Mouse (Mus musculus) hindbrain, postnatal 0 days (tissue): Measurements from ENCODE around the gene Selenoh. TPM values are rescaled to one million over a fixed set of nuclear protein-coding genes. Genes with fewer than 3 reads are reported as not detected.

Experiments
- ATAC-seq: fragments of 200-750 bp; cut with Nextera tagmentation; 2 replicates; pipeline ENCODE4 v1.8.0; 2017; ENCODE audit warnings: mild to moderate bottlenecking, moderate TSS enrichment, moderate library complexity
- DNase-seq: peaks from one replicate; pipeline ENCODE4 v3.0.0-alpha.2; 2015; ENCODE audit warnings: low spot score
- H3K27ac ChIP-seq: fragments of 300-500 bp; sonication (generic); 2 replicates; pipeline ENCODE4 v1.5.1; 2014; ENCODE audit warnings: mild to moderate bottlenecking
- H3K27me3 ChIP-seq: fragments of 300-500 bp; sonication (generic); 2 replicates; pipeline ENCODE4 v1.6.1; 2014; ENCODE audit warnings: low read length, mixed read lengths; ENCODE audit not compliant: insufficient read depth
- H3K36me3 ChIP-seq: fragments of 300-500 bp; sonication (generic); 2 replicates; pipeline ENCODE4 v1.6.1; 2014; ENCODE audit warnings: low read length, mixed read lengths; ENCODE audit not compliant: insufficient read depth
- H3K4me1 ChIP-seq: fragments of 300-500 bp; sonication (generic); 2 replicates; pipeline ENCODE4 v1.6.1; 2014; ENCODE audit warnings: antibody characterized with exemption, low read length, mixed read lengths; ENCODE audit not compliant: insufficient read depth
- H3K4me2 ChIP-seq: fragments of 300-500 bp; sonication (generic); 2 replicates; pipeline ENCODE4 v1.6.1; 2014; ENCODE audit warnings: low read depth, mild to moderate bottlenecking, low read length, moderate library complexity, mixed read lengths
- H3K4me3 ChIP-seq: fragments of 300-500 bp; sonication (generic); 2 replicates; pipeline ENCODE4 v1.5.1; 2014; ENCODE audit warnings: low read length
- H3K9ac ChIP-seq: fragments of 300-500 bp; sonication (generic); replicated peaks from 2 replicates; pipeline ENCODE4 v1.6.1; 2014; ENCODE audit warnings: mild to moderate bottlenecking, low read length, moderate library complexity, mixed read lengths
- H3K9me3 ChIP-seq: fragments of 300-500 bp; sonication (generic); 2 replicates; pipeline ENCODE4 v1.6.1; 2016; ENCODE audit warnings: low read length, mixed read lengths
- CTCF ChIP-seq: IDR thresholded peaks from 2 replicates; pipeline ENCODE4 v1.5.1; 2016; ENCODE audit warnings: antibody characterized with exemption, control low read depth, low read depth
- WGBS: fragments of 180-500 bp; shearing (Covaris S2); extraction: QIAGEN DNeasy Blood & Tissue Kit; methylation state at CpG from one replicate; pipeline ENCODE4 v1.1.7; 2014; 5-methylcytosine and 5-hydroxymethylcytosine counted together
- polyA plus RNA-seq: library from polyadenylated mRNA; unstranded; fragments of >200 nt; fragmentation: Nextera tagmentation; extraction: Ambion mirVana; gene quantifications from 2 replicates; pipeline ENCODE4 v1.2.1, GENCODE M21; 2015
- total RNA-seq: library from RNA; depleted of rRNA; stranded (reverse); fragments of >200 nt; gene quantifications from 2 replicates; pipeline ENCODE4 v1.2.3, GENCODE M21; 2014

The Selenoh gene
- total and polyA plus RNA-seq, 2 experiments from 2014 or later: 247 to 302 TPM

- Histone ChIP-seq H3K27ac (no peak overlapping the region), H3K4me2 (no peak overlapping the region), H3K4me3 (no peak overlapping the region), H3K36me3 (peaks cover 80% of the 10 kb centered on the region), H3K4me1 (no peaks in the 10 kb centered on the region), H3K27me3 (no peaks in the 10 kb centered on the region), H3K9ac (no peak overlapping the region), H3K9me3 (no peaks in the 10 kb centered on the region)
- 85% methylated on average over 12 of the region's 12 CpGs for WGBS
- TF ChIP-seq CTCF: no peak
- DNase-seq: no peak
- ATAC-seq: peak; percentile 28; the same call in 1 of the 2 replicates
These were observed 19.5 kb upstream of the Selenoh start for GRCm38 (mm10) chr2:84690050-84690449.

GRCm38 (mm10) chr2:84688080-84688844, 17.7 kb upstream of the Selenoh start:
- Histone ChIP-seq H3K4me2 (no peak overlapping the region), H3K4me3 (no peak overlapping the region), H3K36me3 (peaks cover 69% of the 10 kb centered on the region), H3K27ac (no peak overlapping the region), H3K9ac (no peak overlapping the region), H3K9me3 (no peaks in the 10 kb centered on the region), H3K27me3 (no peaks in the 10 kb centered on the region), H3K4me1 (no peaks in the 10 kb centered on the region)
- no peak for TF ChIP-seq CTCF
- ATAC-seq (no peak), DNase-seq (no peak)
- WGBS: 78% methylated on average over 2 of the region's 2 CpGs

- ATAC-seq: no peak
- no peak for TF ChIP-seq CTCF
- no peak overlapping the region for H3K27ac ChIP-seq
- no peak for DNase-seq
- WGBS: 83% methylated on average over 6 of the region's 6 CpGs
- no peaks in the 10 kb centered on the region for H3K27me3 ChIP-seq
- no peak overlapping the region for H3K4me2 ChIP-seq
- H3K4me1 ChIP-seq: peaks cover 4% of the 10 kb centered on the region; the same call in 1 of the 2 replicates
- H3K36me3 ChIP-seq: peaks cover 23% of the 10 kb centered on the region; the same call in 1 of the 2 replicates
- H3K9ac ChIP-seq: no peak overlapping the region
- H3K4me3 ChIP-seq: no peak overlapping the region
- no peaks in the 10 kb centered on the region for H3K9me3 ChIP-seq
These were observed 12.1 kb upstream of the Selenoh start for GRCm38 (mm10) chr2:84682605-84683183.

- Histone ChIP-seq H3K4me1 (peaks cover 4% of the 10 kb centered on the region; the same call in 1 of the 2 replicates), H3K36me3 (peaks cover 14% of the 10 kb centered on the region; the same call in 1 of the 2 replicates), H3K9me3 (no peaks in the 10 kb centered on the region), H3K27me3 (no peaks in the 10 kb centered on the region), H3K4me2 (peak within 1 kb of the TSS; percentile 86), H3K4me3 (peak within 1 kb of the TSS; percentile 100), H3K9ac (peak within 1 kb of the TSS; percentile 83), H3K27ac (peak within 1 kb of the TSS; percentile 86; the same call in 1 of the 2 replicates)
- WGBS: 19% methylated on average over 8 of the region's 8 CpGs
- no peak for DNase-seq
- TF ChIP-seq CTCF: no peak
- no peak for ATAC-seq
These were observed 8.4 kb upstream of the Selenoh start, which contains the start of gene Tmx2 for GRCm38 (mm10) chr2:84679016-84679415. TSS of gene Tmx2 (minus strand) at chr2:84679140.

- Histone ChIP-seq H3K27me3 (no peaks in the 10 kb centered on the region), H3K27ac (peak within 1 kb of the TSS; percentile 86), H3K4me3 (peak within 1 kb of the TSS; percentile 100), H3K9ac (peak within 1 kb of the TSS; percentile 83), H3K4me1 (peaks cover 4% of the 10 kb centered on the region; the same call in 1 of the 2 replicates), H3K4me2 (peak within 1 kb of the TSS; percentile 86), H3K36me3 (peaks cover 18% of the 10 kb centered on the region; the same call in 1 of the 2 replicates), H3K9me3 (no peaks in the 10 kb centered on the region)
- under 1% methylated on average over 44 of the region's 44 CpGs for WGBS
- TF ChIP-seq CTCF: peak; percentile 27
- DNase-seq (peak; percentile 99), ATAC-seq (peak; percentile 99)
These were observed 7.7 kb upstream of the Selenoh start, which contains the start of the genes Gm28635 and Med19 for GRCm38 (mm10) chr2:84677968-84678880. TSS of gene Gm28635 (minus strand) at chr2:84678041. TSS of gene Med19 (plus strand) at chr2:84678402.
